Mouse (Mus musculus): ENCODE measurements around the gene Clk2.

DNA sequence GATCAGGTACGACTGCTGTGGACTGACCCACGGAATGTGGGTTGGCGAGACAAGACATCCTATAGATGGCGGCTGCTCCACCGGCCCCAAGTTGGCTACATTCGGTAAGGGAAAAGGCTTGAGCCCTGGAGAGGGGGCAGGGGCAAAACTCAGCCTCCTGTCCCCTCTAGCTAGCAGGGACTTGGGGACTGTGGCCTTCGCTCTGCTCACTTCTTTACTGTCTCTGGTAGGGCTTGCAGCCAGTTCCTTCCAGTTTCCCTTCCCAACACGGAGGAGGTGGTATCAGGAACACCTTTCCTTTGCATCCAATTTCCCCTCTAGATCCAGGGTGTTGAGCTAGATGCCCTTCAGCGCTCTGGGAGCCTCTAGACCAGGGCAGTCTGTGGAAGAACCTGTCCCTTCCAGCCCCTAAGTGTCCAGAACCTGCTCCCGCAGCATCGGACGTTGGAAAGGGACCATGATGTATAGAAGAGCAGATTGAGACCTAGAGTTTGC is 60.8 kb downstream of the Clk2 start:
- TF ChIP-seq CTCF (IDR thresholded peaks at IDR 0.05; ENCODE audit: extremely low read depth, insufficient read depth, insufficient read length, insufficient replicate concordance) (no peak), POLR2A (IDR thresholded peaks at IDR 0.05; ENCODE audit: low read depth, low read length) (no peak)
